Mouse (Mus musculus) embryonic fibroblast, embryonic 13.5 days (primary cell): ENCODE measurements around the gene Zfp385c.

Experiments used
- CTCF ChIP-seq: IDR thresholded peaks from 2 replicates; pipeline ENCODE4 v1.5.1; 2011; ENCODE audit warnings: mild to moderate bottlenecking, control low read depth, low read length, moderate library complexity, borderline replicate concordance; ENCODE audit not compliant: insufficient read depth
- POLR2A ChIP-seq: IDR thresholded peaks from 2 replicates; pipeline ENCODE4 v1.6.1; 2011; ENCODE audit warnings: low read depth, mild to moderate bottlenecking, control low read depth, low read length, moderate library complexity

GRCm38 (mm10) chr11:100618761-100619484 lies 73.3 kb downstream of the Zfp385c start, which contains the start of gene Nkiras2:
- TF ChIP-seq CTCF = no peak
- TF ChIP-seq POLR2A = peak; percentile 73; the same call in 1 of the 2 replicates
